Mouse (Mus musculus): ENCODE results near the gene Rnpep.
"Not testable (repeated sequence)": the region's sequence is repeated elsewhere in the genome, so short reads cannot be mapped to it uniquely, and the experiment has no call there.

Rnpep gene

GRCm38 (mm10) chr1:135259128-135259436 lies 24.8 kb downstream of the Rnpep start:
- in situ Hi-C loops (cut with MboI, MseI), result loop anchor here (10.0 kb wide), 1 partner anchor 1044 kb away; no protein-coding TSS in a partner anchor

- in situ Hi-C loops (cut with MboI, MseI), result loop anchor here (10.0 kb wide), 1 partner anchor 1044 kb away; no protein-coding TSS in a partner anchor
Observed at GRCm38 (mm10) chr1:135258380-135259127, 25.3 kb downstream of the Rnpep start, which contains the start of gene Elf3. Gene Elf3 (minus strand): TSS chr1:135258568.

DNA sequence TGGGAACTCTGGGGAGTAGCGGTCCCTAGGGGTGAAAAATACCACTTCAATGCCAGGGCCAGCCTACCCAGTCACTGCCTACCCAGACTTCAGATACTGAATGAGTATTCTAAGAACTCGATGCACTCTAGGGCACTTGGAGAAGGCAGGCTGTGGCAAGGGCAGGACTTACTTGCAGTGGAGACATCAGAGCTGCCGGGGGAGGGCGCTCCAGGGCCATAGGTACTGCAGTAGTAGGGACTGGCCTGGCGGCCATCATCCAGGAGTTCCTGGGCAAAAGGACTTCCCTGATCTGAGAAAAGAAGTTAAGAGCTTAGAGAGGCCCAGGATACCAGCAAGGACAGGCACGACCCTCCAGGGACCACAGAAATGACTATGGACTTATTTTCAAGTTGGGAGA lies 27.6 kb downstream of the Rnpep start:
- in situ Hi-C loops (cut with MboI, MseI), result loop anchor here (10.0 kb wide), 1 partner anchor 1041 kb away; no protein-coding TSS in a partner anchor

- in situ Hi-C loops (cut with MboI, MseI), result loop anchor here (10.0 kb wide), 1 partner anchor 1038 kb away; no protein-coding TSS in a partner anchor
Observed at GRCm38 (mm10) chr1:135252854-135253253, 31.0 kb downstream of the Rnpep start.

DNA sequence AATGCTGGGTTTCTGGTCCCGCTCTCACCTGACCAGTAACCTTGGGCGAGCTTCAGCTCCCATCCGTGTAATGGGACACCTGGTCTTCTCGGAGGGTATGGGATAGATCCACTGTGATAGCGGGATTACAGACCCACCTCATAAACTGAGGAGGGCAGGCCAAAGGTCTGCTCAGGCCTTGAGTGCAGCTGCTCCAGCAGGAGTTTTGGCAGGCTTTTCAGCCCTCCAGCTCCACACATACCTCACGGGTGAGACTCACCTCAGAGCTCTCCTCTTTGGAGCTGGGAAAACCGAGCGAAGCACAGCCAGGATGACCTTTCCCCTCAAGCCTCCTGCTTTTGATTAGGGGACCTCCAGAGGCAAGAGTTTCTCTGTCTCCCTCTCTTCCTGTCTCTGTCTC lies 32.5 kb downstream of the Rnpep start:
- in situ Hi-C loops (cut with MboI, MseI), result loop anchor here (10.0 kb wide), 1 partner anchor 1037 kb away; no protein-coding TSS in a partner anchor

GRCm38 (mm10) chr1:135250706-135251105 lies 33.2 kb downstream of the Rnpep start:
- in situ Hi-C loops (cut with MboI, MseI), result loop anchor here (10.0 kb wide), 1 partner anchor 1036 kb away; no protein-coding TSS in a partner anchor

- in situ Hi-C loops (cut with MboI, MseI), result no loop called here
Observed at GRCm38 (mm10) chr1:135248434-135248850, 35.4 kb downstream of the Rnpep start.

DNA sequence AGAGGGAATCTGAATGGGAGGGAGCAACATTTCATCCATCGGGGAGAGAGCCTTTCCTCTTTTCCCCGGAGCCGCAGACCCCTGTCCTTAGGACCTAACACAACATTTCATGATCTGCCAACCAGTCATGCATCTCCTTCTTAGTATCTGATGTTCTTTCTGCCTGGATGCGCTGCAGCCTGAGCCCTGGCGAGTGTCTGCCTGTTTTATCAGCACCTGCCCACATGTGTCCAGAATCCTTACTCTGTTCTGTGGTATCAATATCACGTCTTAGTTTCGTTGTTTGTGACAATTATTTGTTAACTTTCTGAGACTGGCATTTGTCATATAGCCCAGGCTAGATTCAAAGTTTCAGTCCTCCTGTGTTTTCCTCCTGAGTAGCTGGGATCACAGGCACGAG lies 39.9 kb downstream of the Rnpep start:
- in situ Hi-C loops (cut with MboI, MseI), result no loop called here

DNA sequence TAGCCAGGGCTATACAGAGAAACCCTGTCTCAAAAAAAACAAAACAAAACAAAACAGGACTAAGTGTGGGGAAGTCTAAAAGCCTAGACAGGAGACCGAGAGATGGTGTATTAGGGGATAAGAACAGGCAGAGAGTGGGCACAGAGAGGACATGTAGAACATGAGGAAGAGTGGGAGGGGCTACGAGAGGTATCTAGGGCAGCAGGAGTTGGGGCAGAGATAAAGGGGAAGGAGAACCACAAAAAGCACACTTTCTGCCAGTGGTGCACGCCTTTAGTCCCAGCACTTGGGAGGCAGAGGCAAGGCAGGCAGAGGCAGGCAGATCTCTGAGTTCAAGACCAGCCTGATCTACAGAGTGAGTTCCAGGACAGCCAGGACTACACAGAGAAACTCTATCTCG lies 43.7 kb downstream of the Rnpep start:
- in situ Hi-C loops (cut with MboI, MseI), result not testable (repeated sequence)

DNA sequence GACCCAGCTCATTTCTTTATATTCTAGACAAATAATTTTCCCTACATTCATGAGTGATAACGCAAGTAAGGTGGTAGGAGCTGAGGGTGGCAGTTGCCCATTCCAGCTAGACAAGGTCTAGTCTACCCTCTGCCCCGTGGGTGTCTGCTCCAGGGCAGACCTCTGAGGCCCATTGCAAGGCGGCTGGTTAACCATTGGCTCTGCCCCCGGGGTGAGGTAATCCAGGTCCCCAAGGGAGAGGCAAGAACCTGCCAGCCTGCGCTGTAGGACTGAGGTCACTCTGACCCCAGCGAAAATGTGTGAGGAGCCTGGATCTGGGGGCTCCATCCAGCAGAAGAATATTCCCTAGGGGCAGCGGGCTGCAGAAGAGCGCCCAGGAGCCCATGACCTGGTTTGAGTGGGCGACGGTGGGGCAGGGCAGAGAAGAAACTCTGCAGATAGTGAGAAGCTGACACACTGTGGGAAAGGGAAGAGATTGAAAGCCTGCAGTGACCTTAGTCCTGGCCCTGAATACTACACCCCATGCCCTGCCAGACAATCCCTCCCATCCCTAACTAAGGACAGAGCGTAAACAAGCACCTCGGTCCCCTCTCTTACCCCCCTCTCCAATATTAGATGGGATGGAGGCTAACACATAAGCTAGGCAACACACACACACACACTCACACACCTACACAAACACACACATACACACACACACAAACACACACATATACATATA lies 46.6 kb downstream of the Rnpep start:
- in situ Hi-C loops (cut with MboI, MseI), result no loop called here

DNA sequence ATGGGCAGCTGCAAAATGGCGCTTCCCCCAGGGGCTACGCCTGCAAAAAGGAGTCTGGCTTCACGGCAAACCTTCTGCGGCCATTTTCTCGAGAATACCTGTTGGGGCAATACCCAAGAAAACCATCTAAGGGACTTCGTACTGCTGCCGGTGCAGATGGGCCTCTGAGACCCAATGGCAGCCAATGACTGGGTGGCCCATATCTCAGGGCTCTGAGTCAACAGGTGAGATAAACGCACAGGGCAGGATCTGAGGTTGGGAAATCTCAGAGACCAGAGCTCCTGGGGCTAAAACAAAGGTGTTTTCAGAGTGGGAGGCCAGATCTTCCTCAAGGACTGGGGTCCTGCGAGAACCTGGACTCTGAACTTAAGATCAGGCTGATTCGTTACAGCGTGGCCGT lies 49.1 kb downstream of the Rnpep start:
- in situ Hi-C loops (cut with MboI, MseI), result no loop called here

DNA sequence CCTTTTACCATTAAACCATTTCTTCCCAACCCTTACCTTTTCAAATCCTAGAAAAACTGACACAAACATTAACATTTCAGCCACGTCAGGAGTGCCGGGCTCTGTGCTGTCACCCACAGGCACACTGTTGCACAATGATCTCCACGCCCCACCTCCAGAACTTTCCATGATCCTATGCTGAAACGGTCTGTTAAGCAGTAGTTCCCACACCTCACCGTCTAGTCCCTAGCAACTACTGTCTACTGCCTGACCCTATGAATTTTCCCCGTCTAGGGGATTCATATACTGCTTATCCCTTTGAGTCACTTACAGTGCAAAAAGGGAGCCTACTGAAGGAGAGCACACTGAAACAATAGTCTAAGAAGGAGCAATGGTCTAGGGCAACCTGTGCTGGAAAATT lies 49.9 kb downstream of the Rnpep start:
- in situ Hi-C loops (cut with MboI, MseI), result no loop called here

DNA sequence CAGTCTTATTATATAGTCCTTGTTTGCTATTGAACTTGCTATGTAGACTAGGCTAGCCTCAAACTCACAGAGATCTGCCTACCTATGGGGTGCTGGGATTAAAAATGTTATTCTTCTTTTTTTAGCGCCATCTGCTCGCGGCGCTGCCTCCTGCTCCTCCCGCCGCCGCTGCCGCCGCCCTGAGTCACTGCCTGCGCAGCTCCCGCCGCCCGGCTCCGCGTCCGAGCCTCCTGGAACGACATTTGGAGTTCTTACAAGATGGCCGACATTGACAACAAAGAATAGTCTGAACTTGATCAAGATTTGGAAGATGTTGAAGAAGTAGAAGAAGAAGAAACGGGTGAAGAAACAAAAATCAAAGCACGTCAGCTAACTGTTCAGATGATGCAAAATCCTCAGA lies 52.0 kb downstream of the Rnpep start:
- in situ Hi-C loops (cut with MboI, MseI), result not testable (repeated sequence)

DNA sequence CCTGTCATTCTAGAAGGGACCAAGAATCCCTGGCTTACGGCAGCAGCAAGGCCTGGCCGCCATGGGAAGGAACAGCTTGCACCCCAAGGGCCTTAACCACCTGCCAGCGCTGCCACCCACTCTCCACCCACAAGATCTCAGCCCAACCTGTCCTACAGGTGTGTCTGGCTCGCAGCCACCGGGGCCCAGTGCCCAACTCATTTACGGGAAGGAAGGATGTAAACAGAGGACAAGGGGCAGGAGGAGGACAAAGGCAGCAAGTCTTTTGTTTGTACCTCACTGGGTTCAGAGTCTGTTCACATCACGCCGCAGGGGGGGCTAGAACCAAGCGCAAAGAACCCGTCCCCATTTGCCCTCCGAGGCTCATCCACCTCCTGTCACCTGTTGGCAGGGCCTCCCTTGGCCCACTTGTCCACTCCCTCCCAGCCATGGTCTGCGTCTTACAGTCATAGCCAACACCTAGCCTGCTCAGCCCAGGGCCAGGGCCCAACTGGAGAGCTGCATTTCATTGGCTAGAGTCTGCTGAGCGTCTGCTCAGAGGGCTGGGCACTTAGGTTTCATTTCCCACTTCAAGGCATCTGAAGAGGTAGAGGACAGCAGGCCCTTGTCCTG lies 56.4 kb downstream of the Rnpep start:
- in situ Hi-C loops (cut with MboI, MseI), result no loop called here

GRCm38 (mm10) chr1:135224981-135225604 lies 58.8 kb downstream of the Rnpep start:
- in situ Hi-C loops (cut with MboI, MseI), result loop anchor here (25.0 kb wide), 1 partner anchor 1238 kb away; no protein-coding TSS in a partner anchor

DNA sequence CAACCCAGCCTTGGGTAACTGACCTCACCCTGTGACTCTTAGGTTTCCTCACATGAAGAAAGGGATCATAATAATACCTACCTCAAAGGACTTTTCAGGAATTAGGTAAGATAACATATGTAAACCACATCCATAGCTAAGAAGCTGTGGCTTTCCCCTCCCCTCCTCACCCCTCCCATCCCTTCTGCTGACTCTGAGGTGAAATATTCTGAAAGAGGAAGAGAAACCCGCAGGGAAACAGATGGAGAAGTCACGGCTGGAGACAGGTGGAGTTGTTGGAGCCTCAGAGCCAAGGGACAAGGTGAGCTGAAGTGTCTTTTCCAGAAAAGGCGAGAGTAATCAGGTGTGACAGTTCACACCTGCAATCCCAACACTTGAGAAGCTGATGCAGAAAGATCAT lies 59.7 kb downstream of the Rnpep start:
- in situ Hi-C loops (cut with MboI, MseI), result loop anchor here (25.0 kb wide), 1 partner anchor 1237 kb away; no protein-coding TSS in a partner anchor

DNA sequence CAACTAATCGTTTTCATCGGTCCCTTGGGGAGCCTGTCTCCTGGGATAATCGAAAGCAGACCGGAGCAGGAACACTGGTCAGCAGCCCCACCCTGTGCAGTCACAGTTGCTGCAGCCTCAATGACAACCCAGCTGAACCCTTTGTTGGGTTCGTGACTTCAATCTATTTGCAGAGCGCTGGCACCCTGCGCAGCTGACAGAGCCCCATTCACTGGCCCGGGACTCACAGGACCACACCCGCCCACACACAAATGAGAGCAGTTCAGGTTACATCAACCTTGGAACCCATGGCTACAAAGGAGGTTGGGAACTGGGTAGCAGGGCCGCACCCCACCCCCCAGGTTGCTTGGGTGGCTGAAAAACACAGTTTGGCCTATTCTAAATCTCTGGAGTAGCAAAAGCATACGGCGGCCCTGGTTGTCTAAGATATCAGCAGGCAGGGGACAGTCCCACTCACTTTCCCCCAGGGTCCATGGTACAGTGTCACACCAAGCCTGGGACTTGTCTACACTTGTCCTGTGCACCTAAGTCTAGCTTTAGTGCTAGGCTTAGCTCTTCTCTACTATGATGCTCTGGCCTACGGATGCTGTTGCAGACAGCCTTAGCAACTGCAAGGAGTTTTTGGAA lies 66.2 kb downstream of the Rnpep start:
- in situ Hi-C loops (cut with MboI, MseI), result loop anchor here (25.0 kb wide), 1 partner anchor 1230 kb away; no protein-coding TSS in a partner anchor

DNA sequence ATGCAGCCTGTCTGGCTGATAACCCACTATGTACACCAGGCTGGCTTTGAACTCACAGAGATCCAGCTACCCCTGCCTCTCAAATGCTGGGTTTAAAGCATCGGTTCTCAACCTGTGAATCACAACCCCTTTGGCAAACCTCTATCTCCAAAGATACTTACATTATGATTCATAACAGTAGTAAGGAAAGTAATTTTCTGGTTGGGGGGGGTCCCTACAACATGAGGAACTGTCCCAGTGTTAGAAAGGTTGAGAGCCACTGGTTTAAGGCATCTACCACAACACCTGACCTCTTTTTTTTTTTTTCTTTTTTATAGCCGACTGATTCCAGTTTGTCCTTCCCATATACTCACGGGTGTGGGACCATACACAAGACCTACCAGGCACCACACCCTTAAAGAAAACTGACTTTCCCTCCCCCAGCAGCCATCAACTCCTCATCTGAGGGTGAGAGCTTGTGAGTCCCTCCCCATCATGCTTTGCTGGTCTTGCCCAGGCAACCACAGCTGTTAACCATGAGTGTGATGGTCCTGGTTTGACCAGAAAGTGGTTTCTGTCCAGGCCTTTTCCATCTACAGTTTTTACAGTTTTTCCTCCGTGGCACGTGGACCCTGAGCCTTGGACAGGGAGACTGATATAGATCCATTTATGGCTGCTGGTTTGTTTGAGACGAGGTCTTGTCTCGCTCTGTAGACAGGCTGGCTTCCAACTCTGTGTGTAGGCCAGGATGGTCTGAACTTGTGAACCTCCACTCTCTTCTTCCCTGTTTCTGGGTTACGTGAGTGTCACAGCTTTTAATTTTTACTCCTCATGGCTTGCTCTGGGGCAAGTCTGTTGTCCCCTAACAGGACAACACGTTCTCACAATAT lies 69.9 kb downstream of the Rnpep start:
- in situ Hi-C loops (cut with MboI, MseI), result loop anchor here (25.0 kb wide), 1 partner anchor 1227 kb away; no protein-coding TSS in a partner anchor
